Mouse (Mus musculus): ENCODE data around the gene Slc30a6.

DNA sequence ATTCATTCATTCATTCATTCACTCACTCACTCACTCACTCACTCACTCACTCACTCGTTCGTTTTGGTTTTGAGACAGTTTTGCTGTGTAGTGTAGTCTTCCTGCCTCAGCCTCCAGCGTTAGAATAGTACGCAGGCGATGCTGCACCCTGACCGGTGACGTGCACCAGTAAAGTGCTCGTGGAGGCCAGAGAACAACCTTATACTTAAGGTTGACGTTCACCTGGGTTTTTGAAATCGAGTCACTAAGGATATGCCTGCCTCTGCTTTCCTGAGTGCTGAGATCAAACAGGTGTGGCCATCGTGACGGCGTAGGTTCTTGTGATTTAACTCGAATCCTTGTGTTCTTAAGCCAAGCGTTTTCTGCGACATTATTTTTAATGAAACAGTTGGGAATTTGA, 553 bp upstream of the Slc30a6 start:
- TF ChIP-seq GATA1 (IDR thresholded peaks at IDR 0.05; ENCODE audit: borderline replicate concordance, low read length) = no peak
- no peak for TF ChIP-seq FLI1 (IDR thresholded peaks at IDR 0.05; ENCODE audit: low read length)

All from megakaryocyte, embryonic 14.5 days (primary cell).